Mouse (Mus musculus): ENCODE results near the gene Mapk9. TPM values are rescaled to one million over a fixed set of nuclear protein-coding genes. Genes with fewer than 3 reads are reported as not detected.

Gene Mapk9
- total and polyA plus RNA-seq, 3 experiments: 7.8 to 47.9 (median 39.1) TPM

GRCm38 (mm10) chr11:49811099-49811541 lies 35.4 kb upstream of the Mapk9 start:
- H3K4me1 ChIP-seq (ENCODE audit: insufficient read depth, low read depth, low read length): peaks cover 7% of the 10 kb centered on the region
- DNase-seq (ENCODE audit: low spot score) (no peak), ATAC-seq (ENCODE audit: extremely low read depth, insufficient number of reproducible peaks, low FRiP score, poor library complexity, severe bottlenecking) (no peak)
- H3K27me3 ChIP-seq (ENCODE audit: insufficient read depth, low read length): peaks cover 21% of the 10 kb centered on the region
- no peaks in the 10 kb centered on the region for H3K36me3 ChIP-seq (replicated peaks)
- no peaks in the 10 kb centered on the region for H3K9me3 ChIP-seq (replicated peaks)
- TF ChIP-seq CTCF (IDR thresholded peaks at IDR 0.05; ENCODE audit: low read depth, low read length) (no peak), GATA2 (IDR thresholded peaks at IDR 0.05; ENCODE audit: borderline replicate concordance, low read depth, low read length) (no peak), GATA1 (IDR thresholded peaks at IDR 0.05; ENCODE audit: borderline replicate concordance, low read length) (no peak), TAL1 (conservative IDR thresholded peaks at IDR 0.05; ENCODE audit: low read depth, low read length) (no peak), POLR2AphosphoS5 (IDR thresholded peaks at IDR 0.05; ENCODE audit: insufficient replicate concordance, low read depth, low read length) (no peak)
- no peak overlapping the region for H3K4me3 ChIP-seq (ENCODE audit: low read depth, low read length)

- ATAC-seq (ENCODE audit: extremely low read depth, insufficient number of reproducible peaks, low FRiP score, poor library complexity, severe bottlenecking): no peak
- DNase-seq (ENCODE audit: low spot score): no peak
Observed at GRCm38 (mm10) chr11:49811879-49812278, 34.7 kb upstream of the Mapk9 start.

GRCm38 (mm10) chr11:49818869-49819566 lies 27.5 kb upstream of the Mapk9 start:
- Histone ChIP-seq H3K36me3 (replicated peaks) (no peaks in the 10 kb centered on the region), H3K9me3 (replicated peaks) (no peaks in the 10 kb centered on the region), H3K27me3 (ENCODE audit: insufficient read depth, low read length) (peaks cover 34% of the 10 kb centered on the region), H3K4me1 (ENCODE audit: insufficient read depth, low read depth, low read length) (no peaks in the 10 kb centered on the region), H3K4me3 (ENCODE audit: low read depth, low read length) (no peak overlapping the region)
- ATAC-seq (ENCODE audit: extremely low read depth, insufficient number of reproducible peaks, low FRiP score, poor library complexity, severe bottlenecking) (no peak), DNase-seq (ENCODE audit: low spot score) (no peak)
- no peak for TF ChIP-seq CTCF (IDR thresholded peaks at IDR 0.05; ENCODE audit: low read depth, low read length)
- TF ChIP-seq GATA2 (IDR thresholded peaks at IDR 0.05; ENCODE audit: borderline replicate concordance, low read depth, low read length): no peak
- TF ChIP-seq GATA1 (IDR thresholded peaks at IDR 0.05; ENCODE audit: borderline replicate concordance, low read length): no peak
- TF ChIP-seq TAL1 (conservative IDR thresholded peaks at IDR 0.05; ENCODE audit: low read depth, low read length): no peak
- no peak for TF ChIP-seq POLR2AphosphoS5 (IDR thresholded peaks at IDR 0.05; ENCODE audit: insufficient replicate concordance, low read depth, low read length)

More at GRCm38 (mm10) chr11:49811879-49812278, 34.7 kb upstream of the Mapk9 start:
- H3K4me1 ChIP-seq (ENCODE audit: insufficient read depth, low read depth, low read length): peaks cover 7% of the 10 kb centered on the region
- H3K27me3 ChIP-seq (ENCODE audit: insufficient read depth, low read length): peaks cover 21% of the 10 kb centered on the region
- H3K9me3 ChIP-seq (replicated peaks): no peaks in the 10 kb centered on the region
- H3K4me3 ChIP-seq (ENCODE audit: low read depth, low read length): no peak overlapping the region
- no peak for TF ChIP-seq POLR2AphosphoS5 (IDR thresholded peaks at IDR 0.05; ENCODE audit: insufficient replicate concordance, low read depth, low read length)
- TF ChIP-seq TAL1 (conservative IDR thresholded peaks at IDR 0.05; ENCODE audit: low read depth, low read length): no peak
- no peak for TF ChIP-seq CTCF (IDR thresholded peaks at IDR 0.05; ENCODE audit: low read depth, low read length)
- TF ChIP-seq GATA2 (IDR thresholded peaks at IDR 0.05; ENCODE audit: borderline replicate concordance, low read depth, low read length): no peak
- no peak for TF ChIP-seq GATA1 (IDR thresholded peaks at IDR 0.05; ENCODE audit: borderline replicate concordance, low read length)
- no peaks in the 10 kb centered on the region for H3K36me3 ChIP-seq (replicated peaks)

- Histone ChIP-seq H3K27me3 (ENCODE audit: insufficient read depth, low read length) (peaks cover 38% of the 10 kb centered on the region), H3K36me3 (replicated peaks) (no peaks in the 10 kb centered on the region), H3K4me1 (ENCODE audit: insufficient read depth, low read depth, low read length) (no peaks in the 10 kb centered on the region), H3K4me3 (ENCODE audit: low read depth, low read length) (no peak overlapping the region), H3K9me3 (replicated peaks) (no peaks in the 10 kb centered on the region)
- DNase-seq (ENCODE audit: low spot score) (no peak), ATAC-seq (ENCODE audit: extremely low read depth, insufficient number of reproducible peaks, low FRiP score, poor library complexity, severe bottlenecking) (no peak)
- TF ChIP-seq CTCF (IDR thresholded peaks at IDR 0.05; ENCODE audit: low read depth, low read length) (no peak), GATA1 (IDR thresholded peaks at IDR 0.05; ENCODE audit: borderline replicate concordance, low read length) (no peak), POLR2AphosphoS5 (IDR thresholded peaks at IDR 0.05; ENCODE audit: insufficient replicate concordance, low read depth, low read length) (no peak), GATA2 (IDR thresholded peaks at IDR 0.05; ENCODE audit: borderline replicate concordance, low read depth, low read length) (no peak), TAL1 (conservative IDR thresholded peaks at IDR 0.05; ENCODE audit: low read depth, low read length) (no peak)
Observed at GRCm38 (mm10) chr11:49819676-49820075, 26.9 kb upstream of the Mapk9 start.

- DNase-seq (ENCODE audit: low spot score): no peak
- ATAC-seq (ENCODE audit: extremely low read depth, insufficient number of reproducible peaks, low FRiP score, poor library complexity, severe bottlenecking): no peak
- TF ChIP-seq GATA2 (IDR thresholded peaks at IDR 0.05; ENCODE audit: borderline replicate concordance, low read depth, low read length) (no peak), TAL1 (conservative IDR thresholded peaks at IDR 0.05; ENCODE audit: low read depth, low read length) (no peak)
Observed at GRCm38 (mm10) chr11:49820928-49821327, 25.6 kb upstream of the Mapk9 start.

GRCm38 (mm10) chr11:49821546-49821945 lies 25.0 kb upstream of the Mapk9 start:
- no peak for ATAC-seq (ENCODE audit: extremely low read depth, insufficient number of reproducible peaks, low FRiP score, poor library complexity, severe bottlenecking)
- DNase-seq (ENCODE audit: low spot score): no peak
- Histone ChIP-seq H3K9me3 (replicated peaks) (no peaks in the 10 kb centered on the region), H3K27me3 (ENCODE audit: insufficient read depth, low read length) (peaks cover 36% of the 10 kb centered on the region), H3K4me1 (ENCODE audit: insufficient read depth, low read depth, low read length) (peaks cover under 1% of the 10 kb centered on the region; the same call in 1 of the 2 replicates), H3K36me3 (replicated peaks) (no peaks in the 10 kb centered on the region), H3K4me3 (ENCODE audit: low read depth, low read length) (no peak overlapping the region)
- TF ChIP-seq GATA2 (IDR thresholded peaks at IDR 0.05; ENCODE audit: borderline replicate concordance, low read depth, low read length): no peak
- TF ChIP-seq TAL1 (conservative IDR thresholded peaks at IDR 0.05; ENCODE audit: low read depth, low read length): no peak
- TF ChIP-seq CTCF (IDR thresholded peaks at IDR 0.05; ENCODE audit: low read depth, low read length): no peak
- no peak for TF ChIP-seq GATA1 (IDR thresholded peaks at IDR 0.05; ENCODE audit: borderline replicate concordance, low read length)
- TF ChIP-seq POLR2AphosphoS5 (IDR thresholded peaks at IDR 0.05; ENCODE audit: insufficient replicate concordance, low read depth, low read length): no peak

More at GRCm38 (mm10) chr11:49820928-49821327, 25.6 kb upstream of the Mapk9 start:
- Histone ChIP-seq H3K4me1 (ENCODE audit: insufficient read depth, low read depth, low read length) (no peaks in the 10 kb centered on the region), H3K27me3 (ENCODE audit: insufficient read depth, low read length) (peaks cover 34% of the 10 kb centered on the region), H3K4me3 (ENCODE audit: low read depth, low read length) (no peak overlapping the region), H3K36me3 (replicated peaks) (no peaks in the 10 kb centered on the region), H3K9me3 (replicated peaks) (no peaks in the 10 kb centered on the region)

Measured in G1E (cell line).